In the genomic region with DNA sequence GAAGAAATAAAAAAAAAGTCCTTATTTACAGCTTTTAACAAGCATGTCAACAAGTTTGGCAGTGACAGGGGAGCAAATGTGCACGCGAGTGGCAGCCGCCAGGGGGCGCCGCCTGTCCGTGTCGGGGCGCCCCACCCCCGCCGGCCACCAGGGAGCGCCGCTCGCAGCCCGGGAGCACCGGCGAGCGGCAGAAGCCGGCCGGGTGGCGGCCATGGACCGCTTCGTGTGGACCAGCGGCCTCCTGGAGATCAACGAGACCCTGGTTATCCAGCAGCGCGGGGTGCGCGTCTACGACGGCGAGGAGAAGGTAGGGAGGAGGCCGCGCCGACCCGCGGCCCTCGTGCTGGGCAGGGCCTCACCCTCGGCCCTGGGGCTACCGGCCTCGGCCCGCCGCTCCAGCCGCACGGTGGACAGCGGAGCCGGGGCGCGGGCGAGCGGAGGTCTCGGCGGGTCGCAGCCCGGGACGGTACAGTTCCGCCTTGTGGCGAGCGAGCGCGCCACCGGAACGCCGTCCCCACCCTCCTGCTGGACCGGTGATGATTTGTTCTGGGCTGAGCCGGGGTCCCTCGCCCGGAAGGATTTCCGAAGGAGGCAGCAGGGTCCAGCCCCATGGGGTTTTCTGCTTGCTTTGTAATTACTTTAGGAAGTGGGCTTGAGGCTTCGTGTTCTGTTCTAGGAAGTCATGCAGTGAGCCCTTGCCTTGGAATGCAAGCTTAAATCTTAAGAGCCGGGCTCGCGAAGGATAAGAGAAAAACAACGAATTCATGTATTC, we compare ENCODE assay signal across 7 mouse cellular contexts. TPM values are rescaled to one million over a fixed set of nuclear protein-coding genes. Genes with fewer than 3 reads are reported as not detected.
DNase-seq lines count a peak whose midpoint lies in the region; ATAC-seq lines count a peak whose summit lies in the region.

A gene (plus strand): TSS at position 150 of the 772 bp plus-strand sequence.

- peak within 1 kb of the TSS; percentile 82 for H3K4me3 ChIP-seq in embryonic facial prominence, embryonic 10.5 days
- peak within 1 kb of the TSS; percentile 84 for H3K4me3 ChIP-seq in limb, embryonic 10.5 days
- H3K4me3 ChIP-seq in midbrain, embryonic 13.5 days (replicated peaks), result peak within 1 kb of the TSS; percentile 60

- DNase-seq in adrenal gland, postnatal 10 days, result peak; percentile 96
- DNase-seq in embryonic facial prominence, embryonic 10.5 days (ENCODE audit: low spot score), result peak; percentile 92
- DNase-seq in kidney, adult 11 months, result peak; percentile 86
- DNase-seq in limb, embryonic 10.5 days (ENCODE audit: low spot score), result peak; percentile 94
- DNase-seq in spleen, adult 12 weeks (ENCODE audit: low spot score), result peak; percentile 87

- no peaks in the 10 kb centered on the region for H3K27me3 ChIP-seq in embryonic facial prominence, embryonic 10.5 days (replicated peaks; ENCODE audit: low read depth, poor library complexity, severe bottlenecking)
- no peaks in the 10 kb centered on the region for H3K27me3 ChIP-seq in limb, embryonic 10.5 days (ENCODE audit: low read depth, poor library complexity, severe bottlenecking)
- H3K27me3 ChIP-seq in midbrain, embryonic 13.5 days, result no peaks in the 10 kb centered on the region

- peak within 1 kb of the TSS; percentile 83 for H3K9ac ChIP-seq in midbrain, embryonic 13.5 days (replicated peaks)

- peak within 1 kb of the TSS; percentile 75 for H3K4me2 ChIP-seq in midbrain, embryonic 13.5 days (replicated peaks)

- under 1% methylated on average over 73 of the region's 73 CpGs for WGBS in embryonic facial prominence, embryonic 10.5 days
- WGBS in limb, embryonic 10.5 days, result under 1% methylated on average over 70 of the region's 73 CpGs
- WGBS in midbrain, embryonic 13.5 days, result under 1% methylated on average over 73 of the region's 73 CpGs

- H3K4me1 ChIP-seq in embryonic facial prominence, embryonic 10.5 days, result peaks cover 14% of the 10 kb centered on the region
- peaks cover 12% of the 10 kb centered on the region for H3K4me1 ChIP-seq in limb, embryonic 10.5 days
- H3K4me1 ChIP-seq in midbrain, embryonic 13.5 days (replicated peaks), result peaks cover 15% of the 10 kb centered on the region

- no peaks in the 10 kb centered on the region for H3K9me3 ChIP-seq in embryonic facial prominence, embryonic 10.5 days
- H3K9me3 ChIP-seq in limb, embryonic 10.5 days (replicated peaks), result no peaks in the 10 kb centered on the region
- no peaks in the 10 kb centered on the region for H3K9me3 ChIP-seq in midbrain, embryonic 13.5 days

- peak; percentile 91 for ATAC-seq in granulocyte monocyte progenitor cell, adult 5-6 weeks (replicated peaks; ENCODE audit: poor library complexity, severe bottlenecking)
- peak; percentile 97 for ATAC-seq in midbrain, embryonic 13.5 days

- H3K27ac ChIP-seq in embryonic facial prominence, embryonic 10.5 days (replicated peaks), result peak within 1 kb of the TSS; percentile 99
- H3K27ac ChIP-seq in limb, embryonic 10.5 days, result peak within 1 kb of the TSS; percentile 98
- peak within 1 kb of the TSS; percentile 96 for H3K27ac ChIP-seq in midbrain, embryonic 13.5 days

- peaks cover 1% of the 10 kb centered on the region; the same call in 1 of the 2 replicates for H3K36me3 ChIP-seq in embryonic facial prominence, embryonic 10.5 days (replicated peaks)
- H3K36me3 ChIP-seq in limb, embryonic 10.5 days, result 0 out of 2 replicates have a peak, but pooled peaks cover 4% of the 10 kb centered on the region
- H3K36me3 ChIP-seq in midbrain, embryonic 13.5 days, result 0 out of 2 replicates have a peak, but pooled peaks cover 1% of the 10 kb centered on the region

RNA-seq across cellular contexts. Expression of the gene that starts here (rescaled TPM):
- total RNA-seq in adrenal gland, postnatal 10 days (2021), result 10 to 100 TPM; 30.7 to 34.3 TPM
- polyA plus RNA-seq in embryonic facial prominence, embryonic 10.5 days (2016; fragmentation: Nextera tagmentation; extraction: Ambion mirVana), result 41.7 and 44.5 TPM in 2 replicates
- 30.2 and 45.5 TPM in 2 replicates for total RNA-seq in granulocyte monocyte progenitor cell, adult 5-6 weeks (2014; fragmentation: Nextera tagmentation)
- total RNA-seq in granulocyte monocyte progenitor cell, adult 5-6 weeks (2017), result 44.6 and 50.3 TPM in 2 replicates
- 37.5 and 38.6 TPM in 2 replicates for polyA plus RNA-seq in limb, embryonic 10.5 days (2016; fragmentation: Nextera tagmentation; extraction: Ambion mirVana)
- polyA plus RNA-seq in midbrain, embryonic 13.5 days (2015; fragmentation: Nextera tagmentation; extraction: Ambion mirVana), result 39.9 and 43.2 TPM in 2 replicates

Comparison
In these comparisons a context has a peak if more than half of its experiments do, and no peak if none do; other contexts are left out.
1. Peak in every context shown above with its lines: DNase-seq, ATAC-seq, H3K4me3 ChIP-seq and H3K27ac ChIP-seq.